In genomic region chr1:134084128-134084527, GRCm38 (mm10) we compare ENCODE assay signal across 19 mouse cellular contexts. TPM values are rescaled to one million over a fixed set of nuclear protein-coding genes. Genes with fewer than 3 reads are reported as not detected.
DNase-seq lines count a peak whose midpoint lies in the region; ATAC-seq lines count a peak whose summit lies in the region.
"Had no signal": no experiment of that assay in that cellular context is flagged by ENCODE, and none has a peak within 500 bp of the region (broad histone marks: within the 10 kb centered on the region; RNA-seq: fewer than 3 reads in every experiment).

No protein-coding gene starts in this region.

- no peaks in the 10 kb centered on the region for H3K9me3 ChIP-seq in heart, embryonic 15.5 days (replicated peaks)
- H3K9me3 ChIP-seq: embryonic facial prominence, embryonic 10.5 days; kidney, embryonic 15.5 days; limb, embryonic 15.5 days; midbrain, embryonic 12.5 days; neural tube, embryonic 15.5 days had no signal

- 71% methylated on average over 3 of the region's 3 CpGs for WGBS in heart, embryonic 15.5 days

- no peak overlapping the region for H3K4me2 ChIP-seq in heart, embryonic 15.5 days
- H3K4me2 ChIP-seq: kidney, embryonic 15.5 days; limb, embryonic 15.5 days; midbrain, embryonic 12.5 days; neural tube, embryonic 15.5 days had no signal

- peaks cover 52% of the 10 kb centered on the region for H3K4me1 ChIP-seq in heart, embryonic 15.5 days (replicated peaks)

- no peaks in the 10 kb centered on the region for H3K27me3 ChIP-seq in heart, embryonic 15.5 days
- H3K27me3 ChIP-seq: kidney, embryonic 15.5 days; limb, embryonic 15.5 days; midbrain, embryonic 12.5 days; neural tube, embryonic 15.5 days had no signal

- H3K36me3 ChIP-seq in heart, embryonic 15.5 days: no peaks in the 10 kb centered on the region
- H3K36me3 ChIP-seq: embryonic facial prominence, embryonic 10.5 days; kidney, embryonic 15.5 days; limb, embryonic 15.5 days; midbrain, embryonic 12.5 days; neural tube, embryonic 15.5 days had no signal

- peak; percentile 56 for DNase-seq in cerebellum, adult 9-11 months
- DNase-seq in cerebellum, adult 11-12 months: no peak
- no peak for DNase-seq in heart, adult 11 months
- DNase-seq in NIH3T3 (ENCODE audit: low read depth): peak; percentile 83
- DNase-seq in cerebellum, postnatal 36 days: peak; percentile 40 to 61
- DNase-seq in embryo, embryonic 9.5 days (ENCODE audit: extremely low spot score): no peak
- DNase-seq in layer of hippocampus, postnatal 25 days (ENCODE audit: extremely low spot score in 1 of 2, low spot score in 1 of 2): no peak
- DNase-seq: adrenal gland, adult 8-10 months; gastrocnemius, postnatal 10 days; retina, postnatal 1 day had no signal

- H3K27ac ChIP-seq in heart, embryonic 15.5 days: peak overlapping the region; percentile 91
- H3K27ac ChIP-seq: embryonic facial prominence, embryonic 10.5 days; kidney, embryonic 15.5 days; limb, embryonic 15.5 days; macrophage; midbrain, embryonic 12.5 days; neural tube, embryonic 15.5 days had no signal

- H3K4me3 ChIP-seq in heart, embryonic 15.5 days: no peak overlapping the region
- H3K4me3 ChIP-seq: embryonic facial prominence, embryonic 10.5 days; kidney, embryonic 15.5 days; limb, embryonic 15.5 days; midbrain, embryonic 12.5 days; neural tube, embryonic 15.5 days had no signal

- ATAC-seq in heart, embryonic 15.5 days (replicated peaks; ENCODE audit: insufficient number of reproducible peaks, insufficient read depth, low FRiP score, low read depth): no peak

- H3K9ac ChIP-seq in heart, embryonic 15.5 days: no peak overlapping the region
- H3K9ac ChIP-seq: kidney, embryonic 15.5 days; limb, embryonic 15.5 days; midbrain, embryonic 12.5 days; neural tube, embryonic 15.5 days had no signal

RNA-seq across cellular contexts. Expression of gene Btg2, which starts 5.2 kb away (rescaled TPM):
- polyA plus RNA-seq in heart, embryonic 15.5 days (2015; fragmentation: Nextera tagmentation; extraction: Ambion mirVana): 36.9 and 45.4 TPM in 2 replicates
- 10 to 100 TPM; 17.0 to 18.1 TPM for total RNA-seq in layer of hippocampus, postnatal 25 days (2021)

RNA-seq across cellular contexts. Expression of gene Chit1, which starts 26.9 kb away (rescaled TPM):
- polyA plus RNA-seq in heart, embryonic 15.5 days (2015; fragmentation: Nextera tagmentation; extraction: Ambion mirVana): 0.42 TPM in 2 replicates
- total RNA-seq in layer of hippocampus, postnatal 25 days (2021): under 1 TPM in 1 of 2 experiments, not detected in 1; 0.22 TPM
- polyA plus RNA-seq: embryonic facial prominence, embryonic 10.5 days; hindbrain, embryonic 11.5 days; intestine, embryonic 14.5 days; macrophage; midbrain, embryonic 12.5 days had no signal

RNA-seq across cellular contexts. Expression of gene Fmod, which starts 47.1 kb away (rescaled TPM):
- 23.3 and 32.3 TPM in 2 replicates for polyA plus RNA-seq in heart, embryonic 15.5 days (2015; fragmentation: Nextera tagmentation; extraction: Ambion mirVana)
- 1 to 10 TPM; 3.2 to 5.4 TPM for total RNA-seq in layer of hippocampus, postnatal 25 days (2021)
- polyA plus RNA-seq: macrophage had no signal

Comparison
In these comparisons a context has a peak if more than half of its experiments do, and no peak if none do; other contexts are left out.
1. DNase-seq: peak in cerebellum, adult 9-11 months (single experiment), NIH3T3 (single experiment) and cerebellum, postnatal 36 days (2 of 2); none in cerebellum, adult 11-12 months (single experiment), heart, adult 11 months (single experiment), embryo, embryonic 9.5 days (single experiment) and layer of hippocampus, postnatal 25 days (0 of 2).